Mouse (Mus musculus) urinary bladder, postnatal 4 days (tissue): Measurements from ENCODE around the gene Abca1.

Experiments
- DNase-seq, 2 experiments: peaks; one replicate each; pipeline ENCODE4 v3.0.0; 2021 to 2022; ENCODE audit warnings: low spot score in 2 of 2

Abca1 gene

DNA sequence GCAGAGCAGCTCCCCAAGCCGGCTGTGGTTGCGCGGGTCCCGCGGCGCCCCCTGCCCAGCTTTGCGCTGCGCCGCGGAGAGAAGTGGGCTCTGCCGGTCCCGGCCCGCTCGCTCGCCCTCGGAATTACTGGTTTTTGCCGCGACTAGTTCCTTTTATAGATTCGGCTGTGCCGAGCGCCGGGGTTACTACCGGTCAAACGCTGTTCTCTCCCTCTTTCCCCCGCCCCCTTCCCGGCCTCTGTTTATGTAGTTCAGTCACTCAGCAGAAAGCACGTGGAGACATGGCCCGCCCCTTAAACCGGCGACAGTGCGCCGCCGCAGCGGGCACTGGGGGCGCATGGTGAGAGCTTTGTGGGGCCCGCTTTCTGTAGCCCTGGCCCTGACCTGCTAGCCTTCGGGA, at the start of gene Abca1:
Abca1 (minus strand) TSS at position 129 of the 400 bp plus-strand sequence.
- DNase-seq = peak; percentile 87 to 94

DNA sequence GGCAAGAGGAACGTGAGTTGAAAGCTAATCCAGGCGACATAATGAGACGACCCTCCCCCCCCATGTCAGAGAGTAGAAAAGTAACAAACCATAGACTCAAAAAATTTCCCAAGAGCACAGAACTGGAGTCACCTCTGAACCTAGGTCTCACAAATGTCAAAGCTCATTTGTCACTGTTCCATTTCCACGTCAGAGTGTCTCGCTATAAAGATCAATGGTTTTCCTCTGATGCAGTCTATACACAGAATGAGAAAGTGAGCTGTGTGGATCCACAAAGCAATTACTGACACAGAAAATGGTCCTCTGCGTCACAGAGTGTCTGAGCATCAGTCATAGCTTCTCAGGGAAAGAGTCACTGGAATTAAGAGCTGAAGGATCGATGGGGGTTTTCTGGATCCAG, 44.8 kb upstream of the Abca1 start:
- no peak for DNase-seq

DNA sequence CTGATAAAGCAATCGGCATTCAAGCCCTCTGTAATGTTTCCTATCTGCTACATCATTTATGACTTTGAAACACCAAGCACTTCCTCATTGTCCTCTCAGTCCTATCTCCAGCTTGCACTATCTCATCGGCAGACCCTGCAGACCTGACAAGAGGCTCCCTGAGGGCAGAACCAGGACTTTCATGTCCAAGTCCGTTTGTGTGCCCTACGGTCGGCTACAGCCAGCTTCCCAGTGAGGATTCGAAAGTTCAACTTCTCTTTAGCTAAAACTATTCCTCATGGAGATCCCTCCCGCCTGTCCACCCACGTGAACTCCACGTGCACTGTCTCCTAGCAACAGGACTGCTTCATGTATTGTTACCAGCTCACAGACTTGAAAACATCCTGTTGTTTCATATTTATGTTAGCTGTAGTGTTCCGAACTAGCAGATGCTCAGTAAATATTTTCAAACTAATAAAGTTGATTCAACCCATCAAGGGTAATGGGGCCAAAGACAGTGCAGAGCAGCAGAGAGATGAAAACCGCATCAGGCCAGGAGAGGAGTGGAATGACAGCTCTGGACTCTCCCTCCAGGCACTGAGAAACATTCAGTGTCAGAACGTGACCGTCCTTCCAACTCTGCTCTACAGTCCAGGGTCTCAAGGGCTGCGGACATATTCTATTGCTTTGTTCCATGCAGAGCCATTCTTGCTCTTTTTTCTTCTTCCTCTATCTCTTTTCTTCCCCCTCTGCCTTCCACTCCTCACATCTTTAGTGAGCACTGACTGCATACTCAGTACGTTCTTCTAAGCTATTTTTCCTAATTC, 44.1 kb upstream of the Abca1 start:
- DNase-seq = no peak

DNA sequence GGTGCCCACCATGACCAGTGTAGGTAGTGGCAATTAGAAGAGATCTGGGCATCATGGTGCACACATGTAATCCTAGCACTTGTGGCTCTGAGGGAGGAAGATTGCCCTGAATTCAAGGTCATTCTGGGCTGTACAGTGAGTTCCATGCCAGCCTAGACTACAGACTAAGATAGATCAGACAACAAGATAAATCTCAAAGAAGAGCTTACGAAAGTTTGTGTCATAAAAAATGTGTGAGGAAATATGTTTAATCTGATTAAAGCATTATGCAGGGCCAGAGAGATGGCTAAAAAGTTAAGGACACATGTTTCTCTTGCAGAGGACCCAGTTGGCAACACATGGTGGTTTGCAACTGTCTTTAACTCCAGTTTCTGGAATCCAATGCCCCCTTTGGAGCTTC, 40.6 kb upstream of the Abca1 start:
- DNase-seq = no peak

DNA sequence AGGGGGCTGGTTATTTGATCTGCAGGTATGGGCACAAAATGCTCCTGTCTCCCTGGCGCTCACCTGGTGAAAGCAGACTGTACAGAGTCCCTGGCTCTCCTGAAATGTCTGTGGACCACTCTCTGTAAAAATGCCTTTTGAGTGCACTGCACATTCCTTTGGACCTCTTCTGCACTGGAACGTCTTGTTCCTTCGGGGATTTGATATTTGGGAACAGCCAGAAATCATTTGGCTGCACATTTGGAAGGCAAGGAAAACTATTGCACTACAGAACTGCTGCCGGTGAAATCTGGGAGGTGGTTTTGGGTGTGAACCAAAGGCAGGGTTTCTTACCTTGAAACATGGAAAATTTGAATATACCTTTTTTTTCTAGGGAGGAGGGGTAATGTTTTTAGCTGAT, 38.1 kb upstream of the Abca1 start:
- no peak for DNase-seq

DNA sequence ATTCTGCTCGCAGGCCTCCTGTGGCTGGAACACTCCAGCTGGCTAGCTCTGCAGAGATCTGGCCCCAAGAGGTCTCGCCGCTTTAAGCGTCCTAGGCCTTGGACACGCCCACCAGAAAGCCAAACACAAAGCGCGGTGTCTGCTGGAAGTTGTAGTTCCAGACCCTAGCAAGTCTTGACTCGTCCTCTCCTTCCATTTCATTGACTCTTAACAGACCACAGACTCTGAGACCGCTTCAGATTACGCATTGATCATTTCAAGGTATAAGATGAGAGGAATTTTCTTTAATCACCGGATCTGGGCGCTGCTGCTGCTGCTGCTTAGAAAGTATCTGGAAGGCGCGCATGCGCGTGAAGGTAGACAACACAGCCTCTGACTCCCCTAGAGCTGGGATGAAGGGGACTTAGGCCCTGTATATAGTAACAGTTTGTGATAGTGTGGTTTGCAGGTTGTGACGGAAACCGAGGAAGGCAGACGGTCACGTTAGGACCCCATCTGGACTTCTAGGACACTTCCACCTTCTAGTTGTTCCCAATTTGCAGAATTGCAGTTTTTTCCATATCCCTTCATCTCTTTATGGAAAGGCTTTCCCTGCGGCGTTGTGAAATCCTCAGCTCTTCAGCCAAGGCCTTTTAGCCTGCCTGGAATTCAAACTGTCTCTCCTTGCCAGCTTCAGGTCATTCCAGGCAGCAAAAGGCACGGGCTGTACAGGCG, 36.5 kb upstream of the Abca1 start:
- peak; percentile 81 to 90 for DNase-seq

DNA sequence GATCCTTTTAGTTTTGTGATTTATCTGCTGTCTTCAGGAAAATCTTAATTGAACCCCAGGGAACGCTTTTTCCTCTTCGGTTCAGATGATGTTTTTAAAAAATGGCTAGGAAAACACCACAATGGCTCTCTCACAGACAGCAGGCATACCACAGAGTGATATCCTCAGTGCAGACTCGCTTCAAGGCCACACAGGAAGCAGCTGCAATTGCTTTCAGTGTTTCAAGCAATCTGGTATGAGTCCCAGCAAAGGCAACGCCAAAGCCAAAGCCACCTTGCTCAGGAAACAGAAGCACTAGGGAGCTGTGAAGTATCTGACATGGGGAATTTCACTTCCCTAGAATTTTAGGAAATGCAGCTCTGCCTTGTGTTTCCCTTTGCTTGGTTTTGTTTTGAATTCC, 27.4 kb upstream of the Abca1 start:
- no peak for DNase-seq

DNA sequence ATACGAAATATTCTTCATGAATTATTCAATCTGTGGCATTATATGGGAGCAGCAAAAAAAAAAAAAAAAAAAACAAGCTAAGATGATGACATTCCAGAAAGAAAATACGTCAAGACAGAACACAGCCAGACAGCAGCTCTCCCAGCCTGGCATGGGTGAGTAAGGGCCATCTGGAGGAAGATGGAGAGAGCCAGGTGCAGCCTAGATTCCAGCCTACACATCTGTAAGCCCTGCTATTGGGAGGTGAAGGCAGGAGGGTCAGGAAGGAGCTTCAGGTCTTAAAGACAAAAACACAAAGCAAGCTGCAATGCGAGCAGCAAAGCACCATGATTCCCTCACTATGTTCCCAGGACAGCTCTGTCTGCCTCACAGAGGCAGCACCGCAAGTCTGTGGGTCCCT, 26.9 kb upstream of the Abca1 start:
- no peak for DNase-seq

DNA sequence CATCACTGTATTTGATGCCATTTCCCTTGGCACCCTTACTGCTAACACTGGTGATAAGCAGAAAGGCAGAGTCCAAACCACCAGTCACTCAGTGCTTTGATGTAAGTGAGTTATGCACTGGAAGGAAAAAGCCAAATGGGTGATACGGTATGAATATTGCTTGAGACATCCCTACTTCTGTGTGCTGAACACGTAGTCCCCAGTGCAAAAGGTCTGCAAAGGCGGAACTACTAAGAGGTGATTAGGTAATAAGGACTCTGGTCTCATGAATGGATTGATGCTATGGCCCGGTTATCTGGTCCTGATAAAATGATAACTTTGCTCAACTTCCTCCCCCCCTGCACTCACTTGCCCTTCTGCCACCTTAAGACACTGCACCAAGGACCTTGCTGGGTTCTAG, 26.4 kb upstream of the Abca1 start:
- DNase-seq = no peak

DNA sequence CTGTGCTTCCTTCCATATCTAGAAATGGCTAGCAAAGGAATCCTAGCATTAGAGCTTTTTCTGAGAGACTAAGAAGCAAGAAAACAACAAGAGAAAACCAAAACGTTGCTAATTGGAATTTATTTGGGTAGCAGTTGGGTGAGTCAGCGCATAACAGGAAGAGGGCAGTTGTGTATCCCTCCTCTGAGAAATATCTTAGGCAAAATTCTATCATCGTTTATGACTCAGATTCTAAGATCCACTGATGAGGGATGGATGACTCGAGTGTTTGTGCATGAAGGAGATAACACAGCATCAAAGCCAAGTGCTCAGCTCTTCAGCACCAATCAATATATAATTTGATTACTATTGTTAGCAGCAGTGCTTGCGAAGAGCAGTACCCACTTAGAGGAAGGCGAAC, 21.8 kb upstream of the Abca1 start:
- DNase-seq = no peak

DNA sequence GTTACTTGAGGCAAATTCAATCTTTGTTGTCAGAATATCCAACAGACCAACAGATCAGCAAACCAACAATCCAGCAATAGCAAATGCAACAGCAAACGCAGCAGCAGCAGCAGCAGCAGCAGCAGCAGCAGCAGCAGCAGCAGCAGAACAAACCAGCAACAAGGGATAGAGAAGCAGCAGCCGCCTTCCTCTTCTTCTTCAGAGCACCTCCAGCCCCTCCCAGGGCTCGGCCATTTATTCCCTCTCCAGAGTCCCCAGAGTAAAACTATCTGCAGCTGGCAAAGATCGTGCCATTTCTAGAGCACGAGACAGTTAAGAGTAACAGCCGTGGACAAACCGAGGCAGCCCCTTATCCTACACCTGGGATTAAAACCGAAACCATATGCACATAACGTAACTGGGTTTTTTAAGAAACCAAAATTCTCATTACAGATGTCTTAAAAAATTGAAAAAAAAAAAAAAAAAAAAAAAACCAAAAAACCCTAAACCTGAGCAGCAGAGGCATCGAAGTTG, 19.7 kb upstream of the Abca1 start:
- no peak for DNase-seq

DNA sequence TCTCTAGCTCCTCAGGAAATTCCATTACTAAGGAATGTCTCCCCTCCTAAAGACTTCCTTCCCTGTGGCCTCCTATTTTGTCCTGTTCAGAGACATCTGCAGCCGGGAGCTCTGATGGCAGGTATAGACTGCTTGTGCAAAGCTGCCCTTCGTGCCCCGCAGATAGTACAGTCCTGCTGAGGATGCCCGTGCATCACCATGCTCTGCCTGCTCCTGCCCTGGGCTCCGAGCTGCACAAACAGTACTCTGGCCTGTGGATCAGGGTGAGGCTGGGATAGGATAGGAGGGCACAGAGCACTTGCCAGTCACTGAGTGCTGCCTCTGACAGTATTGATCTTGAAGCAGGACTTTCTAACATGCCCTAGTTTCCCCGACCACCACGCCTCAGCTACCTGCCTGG, 18.8 kb upstream of the Abca1 start:
- no peak for DNase-seq

DNA sequence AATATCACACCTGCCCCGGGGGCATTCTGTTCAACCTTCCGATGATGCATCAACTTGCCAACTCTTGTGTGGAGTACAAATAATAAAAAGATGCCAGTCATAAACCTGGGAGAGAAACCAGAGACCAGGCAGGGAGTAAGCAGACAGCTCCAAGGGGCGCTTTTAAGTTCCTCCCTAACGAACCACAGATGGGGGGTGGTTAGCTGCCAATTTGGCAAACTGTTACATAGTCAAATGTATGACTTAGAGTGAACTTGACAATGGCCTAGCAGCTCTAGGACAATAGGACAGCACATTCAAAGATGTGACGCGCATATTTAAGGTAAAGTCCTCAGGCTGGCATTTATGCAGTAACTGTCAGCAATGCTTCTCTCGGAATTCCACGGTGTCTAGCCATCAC, 18.0 kb upstream of the Abca1 start:
- no peak for DNase-seq

DNA sequence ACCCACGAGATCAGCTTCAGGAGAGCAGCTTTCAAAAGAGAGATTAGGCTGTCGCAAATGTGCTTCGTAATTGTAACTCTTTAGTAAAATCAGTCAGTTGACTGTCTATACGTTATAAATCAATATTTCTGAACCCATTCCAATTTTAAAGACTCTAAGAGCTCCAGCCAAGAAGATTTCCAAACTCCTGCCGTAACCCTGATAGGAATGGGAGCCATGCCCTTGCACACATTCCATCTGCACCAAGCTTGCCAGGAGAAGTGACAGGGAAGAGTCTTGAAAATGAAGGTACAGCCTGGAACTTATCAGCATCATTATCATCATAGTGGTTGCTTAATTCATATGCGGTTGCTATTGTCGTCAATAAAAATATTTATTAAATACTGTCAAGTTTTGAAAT, 15.2 kb upstream of the Abca1 start:
- no peak for DNase-seq

DNA sequence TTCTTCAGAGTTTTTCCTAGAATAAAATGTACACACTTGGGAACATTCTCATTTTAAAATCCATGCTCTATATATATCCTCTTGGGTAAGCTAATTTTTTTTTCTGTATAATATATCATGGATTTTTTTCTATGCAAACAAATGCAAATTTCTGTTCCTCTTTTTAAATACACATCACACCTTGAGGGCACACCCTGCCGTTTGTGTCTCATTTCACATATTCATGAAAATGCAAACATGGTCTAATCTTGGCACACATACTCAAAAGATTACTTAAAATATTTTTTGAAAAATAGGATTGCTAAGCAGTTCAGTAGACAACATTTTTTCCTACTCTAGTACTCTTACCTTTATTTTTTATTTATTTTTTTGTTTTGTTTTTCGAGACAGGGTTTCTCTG, 10.7 kb upstream of the Abca1 start:
- DNase-seq = no peak

DNA sequence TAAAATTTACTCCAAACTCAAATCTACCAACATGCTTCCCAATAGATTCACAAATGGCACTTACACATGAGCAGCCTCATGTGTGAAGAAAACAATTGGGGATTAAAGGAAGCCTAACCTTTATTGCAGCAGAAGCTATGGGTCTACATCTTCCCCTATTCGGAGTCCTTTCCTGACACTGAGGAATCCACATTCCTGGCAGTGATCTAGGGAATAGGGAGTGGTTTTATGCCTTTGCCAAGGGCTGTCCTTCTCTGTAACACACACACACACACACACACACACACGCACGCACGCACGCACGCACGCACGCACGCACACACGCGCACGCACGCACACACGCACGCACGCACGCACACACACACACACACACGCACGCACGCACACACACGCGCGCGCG, 5.5 kb upstream of the Abca1 start:
- DNase-seq = no peak

DNA sequence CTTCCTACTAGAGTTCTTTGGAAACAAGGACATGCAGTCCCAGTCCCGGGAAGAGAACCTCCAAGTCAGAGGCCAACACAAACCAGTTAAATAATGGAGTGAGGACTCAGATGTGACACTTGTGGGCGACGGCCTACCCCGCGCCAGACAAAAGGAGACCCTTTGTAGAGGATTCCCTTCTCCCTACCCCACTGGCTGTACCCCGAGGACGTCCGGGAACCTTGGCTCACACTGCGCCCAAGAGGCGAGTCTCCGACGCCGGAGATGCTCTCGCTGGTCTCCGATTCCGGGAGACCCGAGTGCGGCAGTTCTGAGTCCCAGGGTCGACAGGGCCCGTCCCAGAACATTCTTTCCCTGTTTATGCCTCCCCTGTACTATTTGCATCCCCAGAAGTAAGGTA, 519 bp downstream of the Abca1 start:
- peak in 1 of 2 experiments; percentile 24 for DNase-seq

DNA sequence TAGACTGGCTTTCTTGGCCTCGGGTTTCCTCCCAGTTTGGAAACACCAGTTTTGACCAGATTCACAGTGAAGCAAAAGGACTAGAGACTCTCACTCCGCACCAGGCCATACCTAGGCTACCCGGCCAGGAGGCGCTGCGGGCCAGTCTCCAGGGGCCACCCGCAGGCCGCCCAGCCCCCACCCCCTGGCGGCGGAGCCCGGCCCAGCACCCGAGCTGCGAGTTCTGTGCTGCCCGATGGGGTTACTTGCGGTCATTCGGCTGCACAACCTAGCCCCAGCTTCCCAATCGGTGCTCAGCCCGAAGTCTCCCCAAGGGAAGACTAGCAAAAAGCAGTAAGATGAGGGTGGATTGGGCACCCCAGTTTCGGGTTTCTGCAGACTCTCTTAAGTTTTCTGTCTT, 1.1 kb downstream of the Abca1 start:
- DNase-seq = peak; percentile 82 to 88

DNA sequence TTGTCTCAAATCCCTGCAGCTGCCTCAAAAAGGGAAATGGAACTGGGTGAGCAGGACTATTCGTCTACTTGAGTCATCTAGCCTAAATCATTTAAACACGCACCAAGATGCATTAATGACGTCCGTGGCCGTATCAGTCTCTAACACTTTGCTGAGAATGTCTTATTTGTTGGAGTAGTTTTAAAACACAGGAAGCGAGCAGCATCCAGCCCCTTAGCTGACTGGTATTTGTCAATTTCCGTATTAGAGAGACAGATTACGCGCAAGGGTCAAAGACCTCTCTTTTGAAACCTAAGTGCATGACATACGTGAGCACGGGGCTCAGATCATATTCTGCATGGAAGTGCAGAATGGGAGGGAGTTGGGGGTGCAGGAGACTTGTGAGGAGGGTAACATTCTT, 4.2 kb downstream of the Abca1 start:
- DNase-seq = no peak

DNA sequence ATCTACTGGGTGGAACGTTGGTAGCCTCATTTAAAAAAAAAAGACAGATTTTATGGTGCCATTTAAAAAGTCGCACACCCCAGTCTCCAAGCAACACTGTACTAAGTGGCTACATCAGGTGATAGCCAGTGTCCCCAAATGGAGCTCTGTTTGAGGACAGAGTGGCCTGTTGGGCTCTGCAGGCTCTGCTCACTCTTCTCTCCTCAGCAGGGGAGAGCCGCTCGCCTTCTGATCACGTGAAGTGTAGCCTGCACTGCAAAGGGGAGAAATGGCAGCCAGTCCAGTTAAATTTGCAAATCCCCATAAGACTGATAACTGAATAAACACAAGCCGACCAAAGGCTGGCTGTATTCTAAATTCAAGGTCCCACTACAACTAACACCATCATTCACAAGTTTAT, 6.0 kb downstream of the Abca1 start:
- no peak for DNase-seq

DNA sequence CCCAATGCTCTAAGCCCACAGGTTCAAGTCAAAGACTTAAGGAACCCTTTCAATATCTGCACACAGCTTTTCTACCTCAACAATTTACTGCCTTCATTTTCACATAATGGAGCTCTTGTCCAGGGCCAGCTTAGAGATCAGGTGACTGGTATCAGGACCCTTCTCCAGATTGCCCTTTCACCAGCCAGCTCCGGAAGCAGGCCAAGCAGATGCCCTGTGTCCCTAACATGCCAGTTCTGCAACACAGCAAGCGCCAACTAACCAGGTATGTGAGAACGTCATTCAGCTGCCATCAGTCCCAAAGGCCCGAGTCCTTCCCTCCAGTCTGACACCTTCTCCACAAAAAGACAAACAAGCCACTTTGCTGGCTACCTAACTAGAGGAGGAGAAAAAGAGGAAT, 6.6 kb downstream of the Abca1 start:
- DNase-seq = no peak

DNA sequence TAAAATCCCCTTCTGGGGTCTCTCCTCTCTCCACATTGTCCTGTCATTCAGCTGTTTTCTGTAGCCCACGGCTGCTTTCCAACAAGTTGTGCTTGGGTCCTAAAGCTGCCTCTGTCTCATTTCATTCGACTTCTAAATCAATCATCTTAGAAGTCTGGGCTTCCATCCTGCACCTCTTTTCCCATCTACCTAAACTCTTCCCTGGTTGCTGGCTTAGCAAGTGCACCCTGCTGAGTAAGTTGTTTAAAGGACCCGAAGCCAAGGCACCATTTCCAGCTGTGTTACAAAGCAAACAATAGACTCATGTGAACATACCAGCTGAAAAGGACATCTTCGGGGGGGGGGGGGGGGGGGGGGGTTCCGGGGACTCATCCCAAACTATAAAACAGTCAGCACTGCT, 7.0 kb downstream of the Abca1 start:
- DNase-seq = no peak

DNA sequence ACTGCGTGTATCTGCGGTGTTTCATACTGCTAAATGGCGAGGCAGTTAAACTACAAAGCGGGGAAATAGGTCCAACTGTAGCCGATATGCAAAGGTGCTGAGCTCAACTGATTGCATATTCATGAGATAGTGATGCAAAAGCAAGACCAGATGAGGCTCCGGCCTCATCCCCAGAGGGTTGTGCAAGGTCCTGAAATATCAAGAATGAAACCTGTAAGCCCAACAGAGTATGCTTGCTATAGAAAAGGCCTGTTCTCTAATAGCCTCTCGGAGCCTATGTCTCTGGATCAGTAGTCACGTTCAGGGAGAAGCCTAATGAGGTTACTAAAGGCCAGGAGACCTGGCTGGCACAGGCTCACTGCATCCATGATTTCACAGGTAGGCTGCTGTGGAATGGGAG, 9.2 kb downstream of the Abca1 start:
- no peak for DNase-seq
